Mouse (Mus musculus): ENCODE results near the gene BC035947. TPM values are rescaled to one million over a fixed set of nuclear protein-coding genes. Genes with fewer than 3 reads are reported as not detected.
"Not testable (repeated sequence)": the region's sequence is repeated elsewhere in the genome, so short reads cannot be mapped to it uniquely, and the experiment has no call there.

BC035947 gene
- not detected for total RNA-seq (2021)

GRCm38 (mm10) chr1:78511621-78512160 is at the start of gene BC035947:
Gene BC035947 (minus strand): TSS chr1:78512158.
- intact Hi-C loops (cut with DNase I), result no loop called here
- peak in 1 of 2 experiments; percentile 9 for DNase-seq

GRCm38 (mm10) chr1:78554012-78554666 is 42.2 kb upstream of the BC035947 start:
- intact Hi-C loops (cut with DNase I), result no loop called here
- DNase-seq, result no peak

- DNase-seq, result no peak
- intact Hi-C loops (cut with DNase I), result no loop called here
These were observed 37.0 kb upstream of the BC035947 start for GRCm38 (mm10) chr1:78548961-78549360.

- no peak for DNase-seq
- intact Hi-C loops (cut with DNase I), result no loop called here
These were observed 34.3 kb upstream of the BC035947 start for GRCm38 (mm10) chr1:78546258-78546657.

GRCm38 (mm10) chr1:78543631-78544030 is 31.7 kb upstream of the BC035947 start:
- intact Hi-C loops (cut with DNase I); DNase-seq: not testable (repeated sequence)

GRCm38 (mm10) chr1:78539166-78539565 is 27.2 kb upstream of the BC035947 start:
- peak; percentile 48 to 57 for DNase-seq
- intact Hi-C loops (cut with DNase I), result loop anchor here (2.0 to 5.0 kb wide), 2 partner anchors 30 to 1098 kb away; no protein-coding TSS in a partner anchor

- no peak for DNase-seq
- intact Hi-C loops (cut with DNase I), result loop anchor here (2.0 to 5.0 kb wide), 2 partner anchors 30 to 1099 kb away; no protein-coding TSS in a partner anchor
These were observed 26.4 kb upstream of the BC035947 start for GRCm38 (mm10) chr1:78538396-78538795.

- intact Hi-C loops (cut with DNase I), result loop anchor here (2.0 to 5.0 kb wide), 4 partner anchors 31 to 1100 kb away; partner anchors contain the start of gene Acsl3
These were observed 25.6 kb upstream of the BC035947 start for GRCm38 (mm10) chr1:78537494-78538010.

GRCm38 (mm10) chr1:78536310-78537164 is 24.6 kb upstream of the BC035947 start:
- DNase-seq, result peak; percentile 79 to 89
- intact Hi-C loops (cut with DNase I), result loop anchor here (2.0 to 5.0 kb wide), 3 partner anchors 120 to 1101 kb away; partner anchors contain the start of gene Acsl3

More at GRCm38 (mm10) chr1:78537494-78538010, 25.6 kb upstream of the BC035947 start:
- DNase-seq, result peak; percentile 68 to 70

- intact Hi-C loops (cut with DNase I), result loop anchor here (5.0 kb wide), 1 partner anchor 1103 kb away; no protein-coding TSS in a partner anchor
- no peak for DNase-seq
These were observed 22.6 kb upstream of the BC035947 start for GRCm38 (mm10) chr1:78534428-78535150.

GRCm38 (mm10) chr1:78532184-78532800 is 20.3 kb upstream of the BC035947 start:
- intact Hi-C loops (cut with DNase I), result no loop called here
- no peak for DNase-seq

GRCm38 (mm10) chr1:78530500-78531215 is 18.7 kb upstream of the BC035947 start:
- intact Hi-C loops (cut with DNase I), result no loop called here
- no peak for DNase-seq

GRCm38 (mm10) chr1:78529011-78529410 is 17.1 kb upstream of the BC035947 start:
- no peak for DNase-seq
- intact Hi-C loops (cut with DNase I), result no loop called here

GRCm38 (mm10) chr1:78528356-78528755 is 16.4 kb upstream of the BC035947 start:
- intact Hi-C loops (cut with DNase I), result no loop called here

GRCm38 (mm10) chr1:78525189-78525886 is 13.4 kb upstream of the BC035947 start:
- intact Hi-C loops (cut with DNase I), result no loop called here
- peak; percentile 35 to 68 for DNase-seq

More at GRCm38 (mm10) chr1:78528356-78528755, 16.4 kb upstream of the BC035947 start:
- no peak for DNase-seq

GRCm38 (mm10) chr1:78518907-78519306 is 6.9 kb upstream of the BC035947 start:
- intact Hi-C loops (cut with DNase I), result no loop called here
- DNase-seq, result no peak

- intact Hi-C loops (cut with DNase I), result no loop called here
- DNase-seq, result no peak
These were observed 798 bp upstream of the BC035947 start for GRCm38 (mm10) chr1:78512756-78513155.

GRCm38 (mm10) chr1:78510862-78511261 is 1.1 kb downstream of the BC035947 start, which contains the start of gene Mogat1:
Gene Mogat1 (plus strand): TSS chr1:78510991.
- intact Hi-C loops (cut with DNase I), result no loop called here
- no peak for DNase-seq
